Mouse (Mus musculus) CH12.LX (cell line): ENCODE measurements around the gene Klf15.

ENCODE experiments used
- CTCF ChIP-seq, 2 experiments: IDR thresholded peaks in 1 of 2; conservative IDR thresholded peaks in 1 of 2; 2 replicates each; pipeline ENCODE4 v1.5.1; 2011 to 2012; ENCODE audit warnings: low read depth in 2 of 2, low read length in 2 of 2, improper control_type of control experiment in 1 of 2, inconsistent platforms in 1 of 2, mild to moderate bottlenecking in 1 of 2, moderate library complexity in 1 of 2
- MAX ChIP-seq: IDR thresholded peaks from 2 replicates; pipeline ENCODE4 v1.6.1; 2011; ENCODE audit warnings: low read length, improper control_type of control experiment
- NRF1 ChIP-seq: IDR thresholded peaks from 2 replicates; pipeline ENCODE4 v1.6.1; 2014; ENCODE audit warnings: low read depth, mild to moderate bottlenecking, inconsistent platforms, low read length, improper control_type of control experiment, moderate library complexity
- POLR2A ChIP-seq: IDR thresholded peaks from 2 replicates; pipeline ENCODE4 v1.6.1; 2011; ENCODE audit warnings: low read depth, mild to moderate bottlenecking, improper control_type of control experiment, low read length
- ZC3H11A ChIP-seq: IDR thresholded peaks from 2 replicates; pipeline ENCODE4 v1.6.1; 2012; ENCODE audit warnings: low read depth, mild to moderate bottlenecking, inconsistent platforms, low read length, improper control_type of control experiment

DNA sequence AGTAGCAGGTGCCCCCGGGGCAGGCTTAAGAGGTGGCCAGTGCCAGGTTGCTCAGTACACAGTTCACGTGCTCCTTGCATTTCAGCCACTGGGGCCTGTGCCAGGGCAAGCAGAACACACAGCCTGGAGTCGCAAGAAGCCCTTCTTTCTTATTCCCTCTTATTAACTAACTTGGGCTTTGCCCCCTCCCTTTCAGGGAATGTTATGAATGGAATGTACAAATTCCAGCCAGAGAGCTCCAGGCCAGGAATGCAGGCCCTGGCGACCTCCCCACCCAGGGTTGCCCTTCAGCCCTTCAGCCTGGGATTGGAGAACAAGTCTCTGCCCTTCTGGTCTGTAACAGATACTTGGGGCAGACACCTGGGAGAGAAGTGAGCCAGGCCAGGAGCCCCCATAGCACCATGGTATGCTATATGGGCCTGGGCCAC, 45.8 kb downstream of the Klf15 start:
- TF ChIP-seq CTCF (conservative IDR thresholded peaks at IDR 0.05 in 1 of 2, IDR thresholded peaks at IDR 0.05 in 1 of 2; ENCODE audit: low read depth in 2 of 2, low read length in 2 of 2) (no peak), POLR2A (no peak), MAX (no peak), ZC3H11A (no peak), NRF1 (no peak)
